Mouse (Mus musculus) kidney, adult 9 months (tissue): ENCODE data around the gene Slc35g2.

Experiments used
- DNase-seq: peaks from one replicate; pipeline ENCODE4 v3.0.0; 2022

Slc35g2 gene

GRCm38 (mm10) chr9:100570626-100571233 is at the start of gene Slc35g2:
Gene Slc35g2 (minus strand): TSS chr9:100571090.
- DNase-seq: peak; percentile 37

- peak; percentile 22 for DNase-seq
These were observed 46.1 kb upstream of the Slc35g2 start for GRCm38 (mm10) chr9:100616947-100617346.

GRCm38 (mm10) chr9:100613501-100614071 is 42.7 kb upstream of the Slc35g2 start:
- no peak for DNase-seq

- DNase-seq: peak; percentile 19
These were observed 35.2 kb upstream of the Slc35g2 start for GRCm38 (mm10) chr9:100605985-100606554.

GRCm38 (mm10) chr9:100605522-100605921 is 34.6 kb upstream of the Slc35g2 start:
- no peak for DNase-seq

- no peak for DNase-seq
These were observed 32.3 kb upstream of the Slc35g2 start for GRCm38 (mm10) chr9:100603156-100603555.

GRCm38 (mm10) chr9:100602130-100602529 is 31.2 kb upstream of the Slc35g2 start:
- DNase-seq: no peak

GRCm38 (mm10) chr9:100599761-100600328 is 29.0 kb upstream of the Slc35g2 start:
- no peak for DNase-seq

- DNase-seq: no peak
These were observed 26.7 kb upstream of the Slc35g2 start, which contains the start of gene Stag1 for GRCm38 (mm10) chr9:100597546-100597945. Gene Stag1 (plus strand): TSS chr9:100597798.

GRCm38 (mm10) chr9:100596317-100596716 is 25.4 kb upstream of the Slc35g2 start:
- DNase-seq: no peak

- no peak for DNase-seq
These were observed 19.6 kb upstream of the Slc35g2 start for GRCm38 (mm10) chr9:100590462-100590861.

- no peak for DNase-seq
These were observed 13.1 kb upstream of the Slc35g2 start for GRCm38 (mm10) chr9:100584031-100584430.

GRCm38 (mm10) chr9:100582883-100583575 is 12.1 kb upstream of the Slc35g2 start:
- DNase-seq: peak; percentile 75

- peak; percentile 88 for DNase-seq
These were observed 10.9 kb upstream of the Slc35g2 start for GRCm38 (mm10) chr9:100581543-100582492.

GRCm38 (mm10) chr9:100580196-100580740 is 9.4 kb upstream of the Slc35g2 start:
- DNase-seq: no peak

- DNase-seq: no peak
These were observed 3.1 kb upstream of the Slc35g2 start for GRCm38 (mm10) chr9:100573942-100574341.

GRCm38 (mm10) chr9:100573300-100573699 is 2.4 kb upstream of the Slc35g2 start:
- DNase-seq: no peak

- DNase-seq: no peak
These were observed 621 bp upstream of the Slc35g2 start for GRCm38 (mm10) chr9:100571511-100571910.

- DNase-seq: peak; percentile 38
These were observed 878 bp downstream of the Slc35g2 start for GRCm38 (mm10) chr9:100569798-100570625.

- no peak for DNase-seq
These were observed 10.5 kb downstream of the Slc35g2 start for GRCm38 (mm10) chr9:100560251-100560890.
